Mouse (Mus musculus): ENCODE measurements around the gene Hsd17b14. TPM values are rescaled to one million over a fixed set of nuclear protein-coding genes. Genes with fewer than 3 reads are reported as not detected.

The Hsd17b14 gene
- total and polyA plus RNA-seq, 3 experiments = 6.0 to 34.9 (median 8.2) TPM

- no peak overlapping the region for H3K4me3 ChIP-seq (ENCODE audit: low read depth, low read length)
- no peak for TF ChIP-seq GATA1 (IDR thresholded peaks at IDR 0.05; ENCODE audit: borderline replicate concordance, low read length)
- no peak for TF ChIP-seq POLR2AphosphoS5 (IDR thresholded peaks at IDR 0.05; ENCODE audit: insufficient replicate concordance, low read depth, low read length)
- ATAC-seq (ENCODE audit: extremely low read depth, insufficient number of reproducible peaks, low FRiP score, poor library complexity, severe bottlenecking) = no peak
- H3K4me1 ChIP-seq (ENCODE audit: insufficient read depth, low read depth, low read length) = peaks cover 5% of the 10 kb centered on the region; the same call in 1 of the 2 replicates
- no peak for DNase-seq (ENCODE audit: low spot score)
- peaks cover 57% of the 10 kb centered on the region for H3K27me3 ChIP-seq (ENCODE audit: insufficient read depth, low read length)
- no peaks in the 10 kb centered on the region for H3K36me3 ChIP-seq (replicated peaks)
- H3K9me3 ChIP-seq (replicated peaks) = no peaks in the 10 kb centered on the region
Measured at GRCm38 (mm10) chr7:45538163-45539041, 16.3 kb upstream of the Hsd17b14 start.

GRCm38 (mm10) chr7:45539095-45539494 lies 15.6 kb upstream of the Hsd17b14 start:
- H3K27me3 ChIP-seq (ENCODE audit: insufficient read depth, low read length) = peaks cover 60% of the 10 kb centered on the region
- TF ChIP-seq GATA2 (IDR thresholded peaks at IDR 0.05; ENCODE audit: borderline replicate concordance, low read depth, low read length) = no peak
- no peak for TF ChIP-seq GATA1 (IDR thresholded peaks at IDR 0.05; ENCODE audit: borderline replicate concordance, low read length)
- peaks cover 5% of the 10 kb centered on the region; the same call in 1 of the 2 replicates for H3K4me1 ChIP-seq (ENCODE audit: insufficient read depth, low read depth, low read length)
- H3K4me3 ChIP-seq (ENCODE audit: low read depth, low read length) = no peak overlapping the region
- no peak for DNase-seq (ENCODE audit: low spot score)
- ATAC-seq (ENCODE audit: extremely low read depth, insufficient number of reproducible peaks, low FRiP score, poor library complexity, severe bottlenecking) = no peak
- no peaks in the 10 kb centered on the region for H3K36me3 ChIP-seq (replicated peaks)
- H3K9me3 ChIP-seq (replicated peaks) = no peaks in the 10 kb centered on the region

- Histone ChIP-seq H3K36me3 (replicated peaks) (no peaks in the 10 kb centered on the region), H3K27me3 (ENCODE audit: insufficient read depth, low read length) (peaks cover 55% of the 10 kb centered on the region), H3K4me1 (ENCODE audit: insufficient read depth, low read depth, low read length) (peaks cover 3% of the 10 kb centered on the region; the same call in 1 of the 2 replicates), H3K4me3 (ENCODE audit: low read depth, low read length) (no peak overlapping the region), H3K9me3 (replicated peaks) (0 out of 2 replicates have a peak, but pooled peaks cover 3% of the 10 kb centered on the region)
- ATAC-seq (ENCODE audit: extremely low read depth, insufficient number of reproducible peaks, low FRiP score, poor library complexity, severe bottlenecking) (no peak), DNase-seq (ENCODE audit: low spot score) (no peak)
- TF ChIP-seq CTCF (IDR thresholded peaks at IDR 0.05; ENCODE audit: low read depth, low read length) (no peak), POLR2AphosphoS5 (IDR thresholded peaks at IDR 0.05; ENCODE audit: insufficient replicate concordance, low read depth, low read length) (no peak), GATA2 (IDR thresholded peaks at IDR 0.05; ENCODE audit: borderline replicate concordance, low read depth, low read length) (no peak), TAL1 (conservative IDR thresholded peaks at IDR 0.05; ENCODE audit: low read depth, low read length) (no peak), GATA1 (IDR thresholded peaks at IDR 0.05; ENCODE audit: borderline replicate concordance, low read length) (no peak)
Measured at GRCm38 (mm10) chr7:45540213-45540612, 14.5 kb upstream of the Hsd17b14 start.

- H3K27me3 ChIP-seq (ENCODE audit: insufficient read depth, low read length) = peaks cover 54% of the 10 kb centered on the region
- H3K4me3 ChIP-seq (ENCODE audit: low read depth, low read length) = no peak overlapping the region
- no peak for ATAC-seq (ENCODE audit: extremely low read depth, insufficient number of reproducible peaks, low FRiP score, poor library complexity, severe bottlenecking)
- TF ChIP-seq TAL1 (conservative IDR thresholded peaks at IDR 0.05; ENCODE audit: low read depth, low read length) = no peak
- TF ChIP-seq CTCF (IDR thresholded peaks at IDR 0.05; ENCODE audit: low read depth, low read length) = no peak
- TF ChIP-seq GATA1 (IDR thresholded peaks at IDR 0.05; ENCODE audit: borderline replicate concordance, low read length) = no peak
- no peak for TF ChIP-seq POLR2AphosphoS5 (IDR thresholded peaks at IDR 0.05; ENCODE audit: insufficient replicate concordance, low read depth, low read length)
- no peak for TF ChIP-seq GATA2 (IDR thresholded peaks at IDR 0.05; ENCODE audit: borderline replicate concordance, low read depth, low read length)
- H3K9me3 ChIP-seq (replicated peaks) = 0 out of 2 replicates have a peak, but pooled peaks cover 3% of the 10 kb centered on the region
- no peak for DNase-seq (ENCODE audit: low spot score)
- no peaks in the 10 kb centered on the region for H3K36me3 ChIP-seq (replicated peaks)
- H3K4me1 ChIP-seq (ENCODE audit: insufficient read depth, low read depth, low read length) = peaks cover 3% of the 10 kb centered on the region; the same call in 1 of the 2 replicates
Measured at GRCm38 (mm10) chr7:45544525-45544924, 10.2 kb upstream of the Hsd17b14 start.

- Histone ChIP-seq H3K36me3 (replicated peaks) (no peaks in the 10 kb centered on the region), H3K4me1 (ENCODE audit: insufficient read depth, low read depth, low read length) (peaks cover 11% of the 10 kb centered on the region; the same call in 1 of the 2 replicates), H3K4me3 (ENCODE audit: low read depth, low read length) (no peak overlapping the region), H3K9me3 (replicated peaks) (no peaks in the 10 kb centered on the region), H3K27me3 (ENCODE audit: insufficient read depth, low read length) (peaks cover 61% of the 10 kb centered on the region)
- no peak for ATAC-seq (ENCODE audit: extremely low read depth, insufficient number of reproducible peaks, low FRiP score, poor library complexity, severe bottlenecking)
- no peak for TF ChIP-seq CTCF (IDR thresholded peaks at IDR 0.05; ENCODE audit: low read depth, low read length)
- no peak for TF ChIP-seq TAL1 (conservative IDR thresholded peaks at IDR 0.05; ENCODE audit: low read depth, low read length)
- no peak for DNase-seq (ENCODE audit: low spot score)
Measured at GRCm38 (mm10) chr7:45549641-45550436, 4.9 kb upstream of the Hsd17b14 start.

GRCm38 (mm10) chr7:45550821-45551511 lies 3.7 kb upstream of the Hsd17b14 start:
- H3K4me3 ChIP-seq (ENCODE audit: low read depth, low read length) = no peak overlapping the region
- no peak for TF ChIP-seq POLR2AphosphoS5 (IDR thresholded peaks at IDR 0.05; ENCODE audit: insufficient replicate concordance, low read depth, low read length)
- TF ChIP-seq GATA2 (IDR thresholded peaks at IDR 0.05; ENCODE audit: borderline replicate concordance, low read depth, low read length) = no peak
- TF ChIP-seq GATA1 (IDR thresholded peaks at IDR 0.05; ENCODE audit: borderline replicate concordance, low read length) = no peak
- no peak for TF ChIP-seq TAL1 (conservative IDR thresholded peaks at IDR 0.05; ENCODE audit: low read depth, low read length)
- DNase-seq (ENCODE audit: low spot score) = no peak
- H3K27me3 ChIP-seq (ENCODE audit: insufficient read depth, low read length) = peaks cover 58% of the 10 kb centered on the region
- no peak for ATAC-seq (ENCODE audit: extremely low read depth, insufficient number of reproducible peaks, low FRiP score, poor library complexity, severe bottlenecking)
- H3K36me3 ChIP-seq (replicated peaks) = no peaks in the 10 kb centered on the region
- no peaks in the 10 kb centered on the region for H3K9me3 ChIP-seq (replicated peaks)
- H3K4me1 ChIP-seq (ENCODE audit: insufficient read depth, low read depth, low read length) = peaks cover 12% of the 10 kb centered on the region; the same call in 1 of the 2 replicates
